Mouse (Mus musculus) left cerebral cortex, postnatal 10 days (tissue): ENCODE measurements around the gene Golph3l. TPM values are rescaled to one million over a fixed set of nuclear protein-coding genes. Genes with fewer than 3 reads are reported as not detected.
"Not testable (repeated sequence)": the region's sequence is repeated elsewhere in the genome, so short reads cannot be mapped to it uniquely, and the experiment has no call there.

ENCODE experiments used
- DNase-seq, 2 experiments: peaks; one replicate each; pipeline ENCODE4 v3.0.0; 2021 to 2022; ENCODE audit warnings: low spot score in 2 of 2, mixed read lengths in 1 of 2; ENCODE audit errors: extremely low spot score in 1 of 2
- intact Hi-C: fragments of 180-260 bp; cut with DNase I; formaldehyde crosslinking; loops from one replicate; pipeline ENCODE4 v1.15.1; 2025
- total RNA-seq, 2 experiments: library from RNA; stranded (reverse); gene quantifications; 2 replicates each; pipeline ENCODE4 v1.2.3; 2021

Golph3l gene
- total RNA-seq: 10 to 100 TPM; 16.3 to 19.5 TPM

- intact Hi-C loops: no loop called here
- DNase-seq: peak; percentile 92 to 99
These were observed at the start of gene Golph3l for GRCm38 (mm10) chr3:95588604-95589086. TSS of gene Golph3l (plus strand) at chr3:95588934.

DNA sequence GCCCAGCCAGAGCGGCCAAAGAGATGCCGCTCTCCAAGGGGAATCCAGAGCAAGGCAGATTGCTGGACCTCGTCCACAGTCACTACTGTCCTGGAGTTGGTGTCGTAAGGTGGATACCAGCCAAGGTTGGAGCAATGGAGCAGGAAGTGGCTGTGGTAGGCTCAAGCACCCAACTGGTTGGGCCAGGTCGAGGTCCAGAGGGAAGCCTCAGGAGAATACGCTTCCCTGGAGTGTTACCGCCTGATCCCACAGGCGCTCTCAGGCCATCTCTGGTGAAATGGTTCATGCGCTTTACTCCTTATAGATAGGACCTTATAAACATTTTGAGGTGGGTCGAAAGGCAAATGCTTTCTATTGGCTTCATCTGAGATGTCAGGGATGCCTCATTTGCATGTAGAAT, 49.8 kb upstream of the Golph3l start:
- no peak for DNase-seq
- intact Hi-C loops: no loop called here

- no peak for DNase-seq
- intact Hi-C loops: no loop called here
These were observed 48.9 kb upstream of the Golph3l start for GRCm38 (mm10) chr3:95539837-95540236.

- DNase-seq, intact Hi-C loops: not testable (repeated sequence)
These were observed 47.5 kb upstream of the Golph3l start for GRCm38 (mm10) chr3:95541186-95541585.

GRCm38 (mm10) chr3:95542171-95542570, 46.6 kb upstream of the Golph3l start:
- no peak for DNase-seq
- intact Hi-C loops: no loop called here

- DNase-seq: no peak
- intact Hi-C loops: no loop called here
These were observed 45.8 kb upstream of the Golph3l start for GRCm38 (mm10) chr3:95542981-95543380.

DNA sequence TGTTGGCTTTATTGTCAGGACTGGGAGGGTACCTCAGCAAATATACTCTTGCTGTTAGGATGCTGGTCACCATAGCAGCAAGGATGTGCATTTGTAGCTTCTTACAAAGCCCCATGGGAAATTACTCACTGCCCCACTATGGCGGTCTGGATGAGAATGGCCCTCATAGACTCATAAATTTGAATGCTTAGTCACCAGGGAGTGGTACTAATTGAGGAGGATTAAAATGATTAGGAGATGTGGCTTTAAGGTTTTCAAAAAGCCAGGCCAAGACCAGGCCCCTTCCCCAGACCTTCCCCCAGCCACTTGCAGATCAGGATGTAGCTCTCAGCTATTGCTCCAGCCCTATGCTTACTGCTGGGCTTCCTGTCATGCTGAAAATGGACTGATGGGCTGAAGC, 38.6 kb upstream of the Golph3l start:
- intact Hi-C loops: no loop called here
- DNase-seq: no peak

DNA sequence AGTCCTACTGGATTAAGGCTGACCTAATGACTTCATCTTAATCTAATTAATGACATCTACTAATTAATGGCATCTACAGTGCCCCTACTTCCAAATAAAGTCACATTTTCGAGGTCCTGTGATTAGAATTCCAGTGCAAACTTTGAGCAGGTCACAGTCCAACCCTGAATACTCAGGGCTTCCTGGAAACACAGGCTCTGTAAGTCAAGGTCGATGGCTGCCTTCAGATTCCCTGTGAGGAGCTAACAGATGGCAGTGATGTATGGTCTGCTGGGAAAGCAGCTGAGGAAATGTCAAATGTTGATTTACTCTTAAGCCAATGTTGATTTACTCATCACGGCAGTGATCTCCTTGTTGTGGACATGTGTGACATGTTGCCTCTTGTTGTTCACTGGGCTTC, 34.7 kb upstream of the Golph3l start:
- no peak for DNase-seq
- intact Hi-C loops: no loop called here

DNA sequence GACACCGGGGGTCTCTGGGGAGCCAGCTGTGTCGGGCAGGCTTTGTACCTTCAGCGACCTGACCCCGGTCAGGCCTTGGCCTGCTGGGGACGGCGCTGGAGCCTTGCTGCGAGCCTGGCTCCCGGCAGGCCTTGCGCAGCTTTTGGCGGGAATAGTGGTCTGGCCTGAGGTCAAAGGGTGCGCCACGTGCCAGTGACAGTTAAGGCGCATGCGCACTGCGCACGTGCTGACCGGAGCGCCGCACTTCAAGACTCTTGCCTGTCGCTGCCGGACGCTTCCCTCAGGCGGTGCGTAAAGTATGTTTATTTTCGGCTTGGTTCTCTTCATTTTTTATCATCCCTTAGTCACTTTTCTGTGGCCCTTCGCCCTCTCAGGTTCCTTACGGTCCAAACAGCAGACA, 29.3 kb upstream of the Golph3l start, which contains the start of gene Hormad1:
Gene Hormad1 (plus strand): TSS at position 241 of the 400 bp plus-strand sequence.
- intact Hi-C loops: no loop called here
- no peak for DNase-seq

- intact Hi-C loops: loop anchor here (5.0 kb wide), 1 partner anchor 33 kb away; the partner anchor contains the start of gene Ctss
- DNase-seq: no peak
These were observed 28.0 kb upstream of the Golph3l start for GRCm38 (mm10) chr3:95560738-95561137.

GRCm38 (mm10) chr3:95561826-95562225, 26.9 kb upstream of the Golph3l start:
- intact Hi-C loops: loop anchor here (5.0 kb wide), 1 partner anchor 35 kb away; the partner anchor contains the start of gene Ctss

GRCm38 (mm10) chr3:95569585-95569984, 19.1 kb upstream of the Golph3l start:
- DNase-seq: no peak
- intact Hi-C loops: no loop called here

More at GRCm38 (mm10) chr3:95561826-95562225, 26.9 kb upstream of the Golph3l start:
- no peak for DNase-seq

DNA sequence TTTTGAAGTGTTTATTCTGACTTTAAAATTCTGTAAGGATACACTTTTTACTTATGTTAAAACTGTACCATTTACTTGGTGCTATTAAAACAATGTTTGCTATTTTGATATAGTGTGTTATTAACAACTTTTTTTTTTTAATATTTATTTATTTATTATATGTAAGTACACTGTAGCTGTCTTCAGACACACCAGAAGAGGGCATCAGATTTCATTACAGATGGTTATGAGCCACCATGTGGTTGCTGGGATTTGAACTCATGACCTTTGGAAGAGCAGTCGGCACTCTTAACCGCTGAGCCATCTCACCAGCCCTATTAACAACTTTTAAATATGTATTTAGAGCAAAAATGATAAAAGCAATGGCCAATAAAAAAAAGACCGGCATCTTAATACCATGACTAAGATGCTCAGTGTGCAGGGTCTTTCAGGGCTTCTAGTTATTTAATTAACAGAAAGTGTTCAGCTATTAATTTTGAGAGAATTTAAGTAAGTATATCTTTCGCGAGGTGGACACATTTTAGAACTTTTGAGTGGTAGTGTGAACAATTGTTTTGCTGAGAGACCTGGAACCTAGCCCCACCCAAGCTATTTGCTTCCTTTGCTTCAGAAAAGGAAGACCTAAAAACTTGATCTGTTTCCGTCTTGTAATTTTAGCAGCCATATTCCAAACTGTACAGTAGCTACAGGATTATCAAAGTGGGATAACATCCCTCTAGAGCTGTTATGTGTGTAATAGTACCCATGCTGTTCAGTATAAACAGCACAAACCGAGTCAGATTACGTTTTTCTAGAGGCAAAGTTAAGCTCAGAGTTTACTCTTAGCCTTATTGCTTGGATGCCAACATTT, 755 bp upstream of the Golph3l start:
- intact Hi-C loops: no loop called here
- no peak for DNase-seq

GRCm38 (mm10) chr3:95598734-95599133, 10.0 kb downstream of the Golph3l start:
- intact Hi-C loops: no loop called here
- no peak for DNase-seq

- intact Hi-C loops: no loop called here
- no peak for DNase-seq
These were observed 12.6 kb downstream of the Golph3l start for GRCm38 (mm10) chr3:95601287-95601686.

- intact Hi-C loops: no loop called here
- DNase-seq: no peak
These were observed 17.4 kb downstream of the Golph3l start for GRCm38 (mm10) chr3:95606096-95606495.

DNA sequence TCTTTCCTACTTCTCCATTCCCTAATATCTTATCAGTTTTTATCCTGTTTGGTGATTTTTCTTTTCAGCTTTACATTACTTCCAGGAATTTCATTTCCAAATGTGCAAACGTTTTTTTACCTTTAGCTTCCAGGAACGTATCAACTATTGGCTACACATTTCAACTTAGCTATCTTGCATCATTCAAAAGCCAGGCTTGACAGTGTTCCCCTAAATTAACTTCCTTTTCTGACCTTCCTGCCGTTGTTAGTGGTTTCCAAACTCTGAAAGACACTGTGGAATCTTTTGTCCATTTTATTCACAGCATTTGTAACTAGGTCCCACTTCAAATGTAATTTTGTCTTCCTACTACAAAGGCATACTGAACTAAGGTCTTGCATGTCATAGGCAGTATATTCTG, 20.5 kb downstream of the Golph3l start:
- no peak for DNase-seq
- intact Hi-C loops: no loop called here

DNA sequence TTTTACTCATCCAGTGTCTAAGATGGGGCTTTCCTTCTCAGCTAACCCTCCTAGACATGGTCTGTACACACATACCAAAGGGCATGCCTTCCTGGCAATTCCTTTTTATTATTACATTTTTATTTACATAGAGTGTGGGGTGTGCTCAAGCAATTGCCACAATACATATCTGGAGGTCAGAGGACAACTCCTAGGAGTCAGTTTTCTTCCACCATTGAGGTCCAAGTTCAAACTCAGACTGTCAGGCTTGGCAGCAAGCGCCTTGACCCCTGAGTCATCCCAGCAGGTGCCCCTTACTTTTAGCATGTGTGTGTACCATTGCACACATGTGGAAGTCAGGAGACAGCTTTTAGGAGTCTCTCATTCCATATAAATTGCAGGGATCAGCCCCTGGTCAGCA, 25.3 kb downstream of the Golph3l start:
- no peak for DNase-seq
- intact Hi-C loops: no loop called here

GRCm38 (mm10) chr3:95618511-95618910, 29.8 kb downstream of the Golph3l start:
- intact Hi-C loops: no loop called here
- DNase-seq: no peak

- intact Hi-C loops: loop anchor here (10.0 kb wide), 1 partner anchor 106 kb away; no protein-coding TSS in a partner anchor
- DNase-seq: no peak
These were observed 32.5 kb downstream of the Golph3l start for GRCm38 (mm10) chr3:95621241-95621640.
